In the genomic region with DNA sequence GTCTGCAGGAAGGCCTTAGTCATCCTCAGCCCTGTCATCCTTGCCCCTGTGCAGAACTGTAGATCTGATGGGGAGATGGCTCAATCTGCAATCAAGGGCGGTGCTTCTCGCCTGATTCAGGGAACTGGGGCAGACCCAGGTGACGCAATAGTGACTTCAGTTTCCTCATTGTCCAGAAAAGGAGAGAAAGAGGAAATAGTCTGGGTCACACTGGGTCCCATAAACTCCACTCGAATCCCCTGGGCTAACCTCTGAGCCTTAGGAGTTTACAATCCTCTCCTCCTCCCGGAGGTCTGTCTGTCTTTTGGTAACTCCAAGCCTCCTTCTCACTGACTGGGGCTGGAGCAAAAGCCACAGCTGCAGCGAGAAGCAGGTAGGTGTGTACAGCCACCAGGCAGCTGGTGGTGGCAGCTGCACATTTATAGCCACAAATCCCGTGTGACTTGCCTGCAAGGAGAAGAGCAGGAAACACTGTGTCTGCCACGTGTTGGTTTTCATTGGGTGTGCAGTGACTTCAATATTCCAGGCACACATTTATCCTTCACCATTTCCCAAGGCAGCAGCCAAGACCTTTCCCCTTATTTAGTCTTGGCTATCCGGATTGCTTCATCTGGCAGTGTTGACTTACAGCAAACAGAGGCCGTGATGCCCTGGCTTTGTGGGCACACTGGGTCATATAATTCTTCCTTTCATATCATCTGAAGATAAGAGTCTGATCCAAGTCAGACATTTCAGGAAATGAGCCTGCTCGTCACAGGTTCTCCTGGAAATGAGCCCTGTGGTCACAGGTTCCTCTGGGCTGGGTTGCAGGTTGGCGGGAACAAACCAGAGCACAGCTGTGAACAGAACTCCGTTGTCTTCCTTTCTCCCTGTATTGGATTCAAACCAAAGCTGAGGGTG, we compare ENCODE assay signal across 8 mouse cellular contexts.
DNase-seq lines count a peak whose midpoint lies in the region; ATAC-seq and TF ChIP-seq lines count a peak whose summit lies in the region.

No protein-coding gene starts in this region.

- DNase-seq in spleen, adult 2 months (ENCODE audit: low read depth in 1 of 2, low spot score in 2 of 2), result peak; percentile 19 to 24
- no peak for DNase-seq in spleen, adult 12 weeks (ENCODE audit: low spot score)
- peak; percentile 64 for DNase-seq in brain, adult 2 months (ENCODE audit: low read depth, low spot score)
- peak; percentile 57 for DNase-seq in lung, postnatal 10 days
- peak; percentile 60 to 65 for DNase-seq in thymus, postnatal 10 days (ENCODE audit: low spot score in 2 of 2)
- DNase-seq in cerebellum, postnatal 4 days (ENCODE audit: low spot score in 2 of 2), result no peak
- DNase-seq in left cerebral cortex, adult 2 months (ENCODE audit: extremely low spot score in 1 of 2, low spot score in 2 of 2), result no peak

- TF ChIP-seq CTCF in spleen, adult 2 months (IDR thresholded peaks at IDR 0.05; ENCODE audit: extremely low read depth, insufficient read depth, insufficient read length, insufficient replicate concordance), result no peak
- TF ChIP-seq CTCF in left cerebral cortex, adult 2 months (IDR thresholded peaks at IDR 0.05), result no peak

- WGBS in spleen, adult 2 months, result 23% methylated on average over 13 of the region's 13 CpGs

- peak overlapping the region; percentile 31 for H3K4me3 ChIP-seq in spleen, adult 2 months (ENCODE audit: extremely low read depth, insufficient read depth, insufficient read length)
- H3K4me3 ChIP-seq in left cerebral cortex, adult 2 months, result no peak overlapping the region

- intact Hi-C loops in left cerebral cortex, adult 2 months (cut with DNase I), result no loop called here

- no peaks in the 10 kb centered on the region for H3K27me3 ChIP-seq in spleen, adult 2 months (ENCODE audit: control insufficient read depth, insufficient read depth, low read length)

- TF ChIP-seq POLR2A in spleen, adult 2 months (IDR thresholded peaks at IDR 0.05; ENCODE audit: low read depth, low read length), result no peak

- ATAC-seq in hematopoietic stem cell, adult 5-6 weeks (replicated peaks in 1 of 2; ENCODE audit: insufficient read depth in 1 of 2, low FRiP score in 2 of 2, low TSS enrichment in 1 of 2, low read depth in 1 of 2, poor library complexity in 2 of 2, severe bottlenecking in 2 of 2), result peak; percentile 88 to 94

- H3K4me1 ChIP-seq in spleen, adult 2 months (ENCODE audit: control insufficient read depth, insufficient read depth, insufficient read length), result peaks cover 8% of the 10 kb centered on the region; the same call in 1 of the 2 replicates

- no peaks in the 10 kb centered on the region for H3K36me3 ChIP-seq in spleen, adult 2 months (ENCODE audit: control insufficient read depth, insufficient read depth, low read length)

- H3K27ac ChIP-seq in spleen, adult 2 months (ENCODE audit: insufficient read depth, low read length), result no peak overlapping the region
- no peak overlapping the region for H3K27ac ChIP-seq in left cerebral cortex, adult 2 months

Comparison
In these comparisons a context has a peak if more than half of its experiments do, and no peak if none do; other contexts are left out.
1. DNase-seq: peak in spleen, adult 2 months (2 of 2), brain, adult 2 months (single experiment), lung, postnatal 10 days (single experiment) and thymus, postnatal 10 days (2 of 2); none in spleen, adult 12 weeks (single experiment), cerebellum, postnatal 4 days (0 of 2) and left cerebral cortex, adult 2 months (0 of 2).